Mouse (Mus musculus) heart, embryonic 16.5 days (tissue): ENCODE results near the gene Fcrl1. TPM values are rescaled to one million over a fixed set of nuclear protein-coding genes. Genes with fewer than 3 reads are reported as not detected.
"Not testable (repeated sequence)": the region's sequence is repeated elsewhere in the genome, so short reads cannot be mapped to it uniquely, and the experiment has no call there.

Experiments used
- ATAC-seq: fragments of 200-750 bp; cut with Nextera tagmentation; replicated peaks from 2 replicates; pipeline ENCODE4 v1.8.0; 2017; ENCODE audit warnings: moderate number of reproducible peaks; ENCODE audit not compliant: insufficient read depth, low FRiP score; ENCODE audit errors: extremely low read depth
- H3K27ac ChIP-seq: fragments of 300-500 bp; sonication (generic); 2 replicates; pipeline ENCODE4 v1.5.1; 2014; ENCODE audit warnings: mild to moderate bottlenecking, low read length, control low read depth, moderate library complexity
- H3K27me3 ChIP-seq: fragments of 300-500 bp; sonication (generic); 2 replicates; pipeline ENCODE4 v1.6.1; 2014; ENCODE audit warnings: low read length, mixed read lengths; ENCODE audit not compliant: control insufficient read depth, insufficient read depth
- H3K36me3 ChIP-seq: fragments of 300-500 bp; sonication (generic); 2 replicates; pipeline ENCODE4 v1.6.1; 2014; ENCODE audit not compliant: control insufficient read depth, insufficient read depth
- H3K4me1 ChIP-seq: fragments of 300-500 bp; sonication (generic); 2 replicates; pipeline ENCODE4 v1.6.1; 2014; ENCODE audit warnings: low read length, mixed read lengths; ENCODE audit not compliant: control insufficient read depth, insufficient read depth
- H3K4me2 ChIP-seq: fragments of 300-500 bp; sonication (generic); 2 replicates; pipeline ENCODE4 v1.6.1; 2014; ENCODE audit warnings: low read depth, mild to moderate bottlenecking, control low read depth, low read length
- H3K4me3 ChIP-seq: fragments of 300-500 bp; sonication (generic); 2 replicates; pipeline ENCODE4 v1.5.1; 2014; ENCODE audit warnings: mild to moderate bottlenecking, control low read depth, low read length
- H3K9ac ChIP-seq: fragments of 300-500 bp; sonication (generic); 2 replicates; pipeline ENCODE4 v1.6.1; 2014; ENCODE audit warnings: low read length, control low read depth
- H3K9me3 ChIP-seq: fragments of 300-500 bp; sonication (generic); replicated peaks from 2 replicates; pipeline ENCODE4 v1.6.1; 2016; ENCODE audit warnings: low read length; ENCODE audit not compliant: control insufficient read depth
- WGBS: fragments of 180-500 bp; shearing (Covaris S2); extraction: QIAGEN DNeasy Blood & Tissue Kit; methylation state at CpG from one replicate; pipeline ENCODE4 v1.1.7; 2014; 5-methylcytosine and 5-hydroxymethylcytosine counted together
- polyA plus RNA-seq: library from polyadenylated mRNA; unstranded; fragments of >200 nt; fragmentation: Nextera tagmentation; extraction: Ambion mirVana; gene quantifications from 2 replicates; pipeline ENCODE4 v1.2.1, GENCODE M21; 2015

The Fcrl1 gene
- 0.25 TPM in 2 replicates for polyA plus RNA-seq

GRCm38 (mm10) chr3:87376195-87377165 lies at the start of gene Fcrl1:
TSS of gene Fcrl1 (plus strand) at chr3:87376387.
- H3K36me3 ChIP-seq, result no peaks in the 10 kb centered on the region
- H3K4me2 ChIP-seq, result no peak within 1 kb of the TSS
- no peaks in the 10 kb centered on the region for H3K9me3 ChIP-seq
- WGBS, result 69% methylated on average over 18 of the region's 18 CpGs
- no peak within 1 kb of the TSS for H3K4me3 ChIP-seq
- H3K27me3 ChIP-seq, result no peaks in the 10 kb centered on the region
- no peak within 1 kb of the TSS for H3K9ac ChIP-seq
- H3K4me1 ChIP-seq, result peaks cover 3% of the 10 kb centered on the region; the same call in 1 of the 2 replicates
- no peak for ATAC-seq
- H3K27ac ChIP-seq, result no peak within 1 kb of the TSS

GRCm38 (mm10) chr3:87337899-87338298 lies 38.3 kb upstream of the Fcrl1 start:
- Histone ChIP-seq H3K4me3 (no peak overlapping the region), H3K27ac (no peak overlapping the region), H3K4me1 (no peaks in the 10 kb centered on the region), H3K4me2 (no peak overlapping the region), H3K9me3 (no peaks in the 10 kb centered on the region), H3K36me3 (no peaks in the 10 kb centered on the region), H3K27me3 (no peaks in the 10 kb centered on the region), H3K9ac (no peak overlapping the region)
- 0 out of 2 replicates have a peak, but pooled peaks have one; percentile 55 for ATAC-seq
- WGBS, result 49% methylated on average over 5 of the region's 5 CpGs

GRCm38 (mm10) chr3:87350992-87351391 lies 25.2 kb upstream of the Fcrl1 start:
- not testable (repeated sequence) for H3K27me3 ChIP-seq, H3K36me3 ChIP-seq, H3K9ac ChIP-seq, ATAC-seq, H3K9me3 ChIP-seq, H3K4me3 ChIP-seq, H3K4me2 ChIP-seq, H3K4me1 ChIP-seq, H3K27ac ChIP-seq
- 73% methylated on average over 2 of the region's 2 CpGs for WGBS

GRCm38 (mm10) chr3:87357581-87357980 lies 18.6 kb upstream of the Fcrl1 start, which contains the start of gene Cd5l:
TSS of gene Cd5l (plus strand) at chr3:87357881.
- Histone ChIP-seq H3K27ac (no peak within 1 kb of the TSS), H3K4me2 (no peak within 1 kb of the TSS), H3K9me3 (no peaks in the 10 kb centered on the region), H3K4me3 (no peak within 1 kb of the TSS), H3K36me3 (no peaks in the 10 kb centered on the region), H3K9ac (no peak within 1 kb of the TSS), H3K4me1 (no peaks in the 10 kb centered on the region), H3K27me3 (no peaks in the 10 kb centered on the region)
- ATAC-seq, result no peak

- ATAC-seq, result no peak
- H3K4me3 ChIP-seq, result no peak overlapping the region
- no peaks in the 10 kb centered on the region for H3K27me3 ChIP-seq
- H3K27ac ChIP-seq, result no peak overlapping the region
- no peak overlapping the region for H3K9ac ChIP-seq
- H3K36me3 ChIP-seq, result no peaks in the 10 kb centered on the region
- no peaks in the 10 kb centered on the region for H3K4me1 ChIP-seq
- no peaks in the 10 kb centered on the region for H3K9me3 ChIP-seq
- no peak overlapping the region for H3K4me2 ChIP-seq
Observed at GRCm38 (mm10) chr3:87359215-87359614, 17.0 kb upstream of the Fcrl1 start.

- no peak for ATAC-seq
- WGBS, result 88% methylated on average over 6 of the region's 6 CpGs
- H3K9me3 ChIP-seq, result no peaks in the 10 kb centered on the region
Observed at GRCm38 (mm10) chr3:87360466-87360865, 15.7 kb upstream of the Fcrl1 start.

GRCm38 (mm10) chr3:87365691-87366090 lies 10.5 kb upstream of the Fcrl1 start:
- no peak overlapping the region for H3K9ac ChIP-seq
- H3K4me1 ChIP-seq, result no peaks in the 10 kb centered on the region
- H3K27me3 ChIP-seq, result no peaks in the 10 kb centered on the region
- H3K4me3 ChIP-seq, result no peak overlapping the region
- ATAC-seq, result no peak
- no peak overlapping the region for H3K4me2 ChIP-seq
- no peaks in the 10 kb centered on the region for H3K36me3 ChIP-seq
- WGBS, result 90% methylated on average over 14 of the region's 14 CpGs
- no peak overlapping the region for H3K27ac ChIP-seq
- no peaks in the 10 kb centered on the region for H3K9me3 ChIP-seq

More at GRCm38 (mm10) chr3:87360466-87360865, 15.7 kb upstream of the Fcrl1 start:
- Histone ChIP-seq H3K4me1 (no peaks in the 10 kb centered on the region), H3K36me3 (no peaks in the 10 kb centered on the region), H3K9ac (no peak overlapping the region), H3K27ac (no peak overlapping the region), H3K4me3 (no peak overlapping the region), H3K27me3 (no peaks in the 10 kb centered on the region), H3K4me2 (no peak overlapping the region)

- H3K4me3 ChIP-seq, result no peak overlapping the region
- ATAC-seq, result no peak
- H3K9ac ChIP-seq, result no peak overlapping the region
- no peak overlapping the region for H3K4me2 ChIP-seq
- H3K27me3 ChIP-seq, result no peaks in the 10 kb centered on the region
- no peak overlapping the region for H3K27ac ChIP-seq
- no peaks in the 10 kb centered on the region for H3K36me3 ChIP-seq
- WGBS, result 79% methylated on average over 10 of the region's 10 CpGs
- no peaks in the 10 kb centered on the region for H3K4me1 ChIP-seq
- no peaks in the 10 kb centered on the region for H3K9me3 ChIP-seq
Observed at GRCm38 (mm10) chr3:87367511-87367910, 8.7 kb upstream of the Fcrl1 start.

- Histone ChIP-seq H3K27me3 (no peaks in the 10 kb centered on the region), H3K9ac (no peak overlapping the region), H3K36me3 (no peaks in the 10 kb centered on the region), H3K4me3 (no peak overlapping the region), H3K27ac (no peak overlapping the region), H3K4me1 (no peaks in the 10 kb centered on the region), H3K9me3 (no peaks in the 10 kb centered on the region), H3K4me2 (no peak overlapping the region)
- ATAC-seq, result no peak
- 64% methylated on average over 5 of the region's 5 CpGs for WGBS
Observed at GRCm38 (mm10) chr3:87369181-87369580, 7.0 kb upstream of the Fcrl1 start.
